Mouse (Mus musculus): Measurements from ENCODE around the gene Myo1a. TPM values are rescaled to one million over a fixed set of nuclear protein-coding genes. Genes with fewer than 3 reads are reported as not detected.

The Myo1a gene
- polyA plus RNA-seq, 1 experiment from 2014 or later, result 15.3 TPM

DNA sequence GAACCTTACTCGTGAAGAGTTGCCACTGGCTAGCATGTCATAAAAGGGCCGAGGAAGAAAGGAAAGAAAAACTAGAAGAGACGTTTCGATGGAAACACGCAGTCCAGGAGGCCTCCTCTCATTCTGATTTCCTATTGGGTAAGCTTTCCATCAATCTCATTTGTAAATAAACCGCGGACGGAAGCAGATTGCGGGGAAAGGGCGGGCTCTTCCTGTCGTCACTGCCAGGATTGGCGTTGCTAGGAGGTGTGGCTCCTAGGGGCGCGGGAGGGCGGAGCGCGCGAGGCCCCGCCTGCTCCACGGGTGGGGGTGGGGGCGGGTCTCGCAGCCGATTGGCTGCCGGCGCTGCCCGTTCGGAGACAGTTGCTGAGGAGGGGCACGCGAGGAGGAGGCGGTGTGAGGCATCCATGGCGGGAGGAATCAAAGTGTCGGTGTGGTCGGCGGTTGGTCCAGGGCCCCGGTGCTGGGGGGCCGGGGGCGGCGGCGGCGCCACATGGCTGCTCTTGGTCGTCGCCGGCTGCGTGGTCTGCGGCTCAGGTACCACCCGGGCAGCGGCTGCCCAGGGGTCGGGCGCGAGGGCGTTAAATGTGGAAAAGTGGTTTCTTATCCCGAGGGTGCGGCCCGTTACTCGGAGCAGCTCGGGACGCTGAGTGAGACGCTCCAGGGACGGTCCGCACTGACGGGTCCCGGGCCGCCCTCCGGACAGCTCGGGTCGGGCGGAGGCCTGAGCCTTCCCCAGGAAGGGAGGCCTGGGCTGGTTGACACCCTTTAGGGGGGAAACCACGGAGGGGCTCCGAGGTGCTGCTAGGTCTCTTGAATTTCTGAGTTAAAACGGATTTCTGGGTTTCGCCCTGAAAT lies 28.1 kb upstream of the Myo1a start:
- peak overlapping the region; percentile 91 for H3K4me2 ChIP-seq
- H3K27me3 ChIP-seq (replicated peaks), result no peaks in the 10 kb centered on the region
- peak overlapping the region; percentile 49 for H3K9ac ChIP-seq
- H3K27ac ChIP-seq, result peak overlapping the region; percentile 78
- under 1% methylated on average over 70 of the region's 71 CpGs for WGBS
- no peaks in the 10 kb centered on the region for H3K9me3 ChIP-seq
- H3K4me3 ChIP-seq (replicated peaks), result peak overlapping the region; percentile 67
- no peaks in the 10 kb centered on the region for H3K36me3 ChIP-seq
- peaks cover 7% of the 10 kb centered on the region; the same call in 1 of the 2 replicates for H3K4me1 ChIP-seq
- peak; percentile 94 for ATAC-seq (ENCODE audit: insufficient read depth, low FRiP score, low read depth)

DNA sequence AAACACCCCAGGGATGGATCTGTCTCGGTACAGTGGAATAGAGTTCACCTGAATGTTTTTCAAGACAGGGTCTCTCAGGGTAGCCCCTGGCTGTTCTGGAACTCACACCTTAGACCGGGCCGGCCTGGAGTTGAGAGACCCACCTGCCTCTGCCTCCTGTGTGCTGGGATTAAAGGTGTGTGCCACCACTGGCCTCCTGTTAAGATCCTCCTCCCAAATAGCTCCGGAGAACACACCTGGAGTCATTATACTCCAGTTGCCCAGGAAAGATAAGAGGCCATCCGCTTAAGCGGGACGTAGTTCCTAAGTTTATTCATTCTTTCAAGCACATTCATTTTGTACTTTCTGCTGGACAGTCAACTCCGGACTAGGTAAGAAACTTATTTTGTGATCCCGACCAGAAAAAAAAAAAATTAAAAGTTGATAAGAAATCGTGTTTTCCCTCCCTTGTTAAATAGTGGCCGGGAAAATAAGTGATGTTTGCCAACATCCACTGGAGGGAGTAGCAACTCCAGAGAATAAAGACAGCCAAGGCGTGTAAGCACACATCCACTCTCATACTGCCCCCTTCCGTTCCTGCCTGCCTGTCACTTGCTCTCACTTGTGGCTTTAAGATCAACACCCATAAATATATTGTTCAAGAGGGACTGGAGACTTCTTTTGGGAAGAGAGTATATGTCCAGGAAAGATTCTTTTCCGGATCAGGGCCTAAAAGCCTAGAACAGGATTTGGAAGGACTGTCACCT lies 27.2 kb upstream of the Myo1a start:
- H3K27ac ChIP-seq, result 0 out of 2 replicates have a peak overlapping the region, but pooled peaks have one; percentile 49
- peak overlapping the region; percentile 91 for H3K4me2 ChIP-seq
- H3K4me3 ChIP-seq (replicated peaks), result peak overlapping the region; percentile 67
- 9% methylated on average over 14 of the region's 14 CpGs for WGBS
- H3K4me1 ChIP-seq, result peaks cover 7% of the 10 kb centered on the region; the same call in 1 of the 2 replicates
- no peaks in the 10 kb centered on the region for H3K9me3 ChIP-seq
- no peaks in the 10 kb centered on the region for H3K36me3 ChIP-seq
- no peak for ATAC-seq (ENCODE audit: insufficient read depth, low FRiP score, low read depth)
- H3K27me3 ChIP-seq (replicated peaks), result no peaks in the 10 kb centered on the region
- H3K9ac ChIP-seq, result peak overlapping the region; percentile 49

DNA sequence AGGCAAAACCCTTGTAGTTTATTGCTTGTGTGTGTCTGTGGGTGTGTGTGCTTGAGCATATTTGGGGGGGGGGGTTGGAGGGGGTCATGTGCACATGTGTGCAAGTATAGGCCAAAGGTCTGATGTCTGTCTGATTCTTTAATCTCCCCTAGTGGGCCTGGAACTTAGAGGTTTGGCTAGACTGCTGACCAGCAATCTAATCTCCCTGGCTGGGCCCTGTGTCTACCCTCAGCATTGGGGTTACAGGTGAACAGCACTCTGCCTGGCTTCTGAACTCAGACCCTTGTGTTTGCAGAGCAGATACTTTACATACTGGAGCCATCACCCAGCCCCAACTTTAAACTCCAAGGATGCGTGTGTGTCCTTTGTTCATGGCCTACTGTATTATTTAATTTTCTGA lies 25.8 kb upstream of the Myo1a start:
- no peaks in the 10 kb centered on the region for H3K36me3 ChIP-seq
- H3K9ac ChIP-seq, result no peak overlapping the region
- no peaks in the 10 kb centered on the region for H3K9me3 ChIP-seq
- no peak for ATAC-seq (ENCODE audit: insufficient read depth, low FRiP score, low read depth)
- WGBS, result 82% methylated on average over 1 of the region's 1 CpGs
- no peak overlapping the region for H3K4me2 ChIP-seq
- H3K27ac ChIP-seq, result no peak overlapping the region
- H3K27me3 ChIP-seq (replicated peaks), result no peaks in the 10 kb centered on the region
- H3K4me1 ChIP-seq, result peaks cover 7% of the 10 kb centered on the region; the same call in 1 of the 2 replicates
- no peak overlapping the region for H3K4me3 ChIP-seq (replicated peaks)

DNA sequence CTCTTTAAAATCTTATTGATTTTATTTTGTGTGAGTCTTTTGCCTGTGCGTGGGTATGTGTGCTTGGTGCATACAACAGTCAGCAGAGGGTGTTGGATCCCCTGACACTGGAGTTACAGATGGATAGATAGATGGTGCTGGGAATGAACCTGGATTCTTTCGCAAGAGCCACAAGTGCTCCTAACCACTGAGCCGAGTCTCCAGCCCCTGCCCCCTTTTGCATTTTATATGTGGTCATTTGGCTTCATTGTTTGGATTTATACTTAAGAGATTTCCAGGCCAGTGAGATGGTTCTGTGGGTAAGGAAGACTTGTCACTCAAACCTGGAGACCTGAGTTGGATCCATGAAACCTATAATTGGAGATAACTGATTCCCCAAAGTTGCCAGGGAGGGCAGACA lies 25.1 kb upstream of the Myo1a start:
- no peaks in the 10 kb centered on the region for H3K36me3 ChIP-seq
- no peak for ATAC-seq (ENCODE audit: insufficient read depth, low FRiP score, low read depth)
- no peak overlapping the region for H3K9ac ChIP-seq
- H3K9me3 ChIP-seq, result no peaks in the 10 kb centered on the region
- no peak overlapping the region for H3K4me3 ChIP-seq (replicated peaks)
- H3K4me2 ChIP-seq, result no peak overlapping the region
- H3K27me3 ChIP-seq (replicated peaks), result no peaks in the 10 kb centered on the region
- no peak overlapping the region for H3K27ac ChIP-seq
- H3K4me1 ChIP-seq, result peaks cover 6% of the 10 kb centered on the region; the same call in 1 of the 2 replicates
- 87% methylated on average over 3 of the region's 3 CpGs for WGBS

DNA sequence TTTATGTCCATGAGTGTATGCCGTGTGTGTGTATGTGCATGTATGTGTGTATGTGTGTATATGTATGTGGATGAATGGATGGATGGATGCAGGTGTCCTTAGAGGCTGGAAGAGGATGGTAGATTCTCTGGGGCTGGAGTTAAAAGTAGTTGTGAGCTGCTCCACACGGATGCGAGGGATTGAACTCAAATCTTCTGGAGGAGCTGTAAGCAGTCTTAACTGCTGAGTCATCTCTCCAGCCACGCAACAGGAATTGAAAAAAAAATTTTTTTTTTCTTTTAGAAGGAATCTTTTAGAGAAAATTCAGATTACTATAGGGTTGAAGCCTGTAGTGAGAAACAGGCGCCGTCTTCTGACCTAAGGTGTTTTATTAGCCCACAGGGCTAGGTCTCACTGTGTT lies 22.1 kb upstream of the Myo1a start:
- H3K9ac ChIP-seq, result no peak overlapping the region
- 81% methylated on average over 6 of the region's 6 CpGs for WGBS
- no peak for ATAC-seq (ENCODE audit: insufficient read depth, low FRiP score, low read depth)

DNA sequence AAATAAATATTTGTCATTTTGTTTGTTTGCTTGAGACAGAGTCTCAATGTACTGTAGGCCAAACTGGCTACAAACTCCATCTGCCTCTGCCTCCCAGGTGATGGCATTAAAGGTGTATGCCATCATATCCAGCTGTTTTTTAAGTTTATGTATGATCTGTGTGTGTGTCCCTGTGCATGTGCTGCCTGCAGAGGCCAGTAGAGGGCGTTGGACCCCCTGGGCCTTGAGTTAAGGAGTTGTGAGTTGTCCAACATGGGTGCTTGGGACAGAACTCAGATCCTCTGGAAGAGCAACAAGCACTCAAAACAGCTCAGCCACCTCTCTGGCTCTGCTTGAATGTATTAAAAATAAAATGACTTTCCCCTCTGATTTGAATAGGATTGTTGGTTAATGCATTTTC lies 13.9 kb upstream of the Myo1a start:
- no peak for ATAC-seq (ENCODE audit: insufficient read depth, low FRiP score, low read depth)
- H3K27me3 ChIP-seq (replicated peaks), result no peaks in the 10 kb centered on the region
- no peak overlapping the region for H3K27ac ChIP-seq
- H3K4me3 ChIP-seq (replicated peaks), result no peak overlapping the region
- H3K9me3 ChIP-seq, result no peaks in the 10 kb centered on the region
- no peaks in the 10 kb centered on the region for H3K4me1 ChIP-seq
- 18% methylated on average over 1 of the region's 1 CpGs for WGBS
- H3K36me3 ChIP-seq, result peaks cover 26% of the 10 kb centered on the region
- H3K4me2 ChIP-seq, result no peak overlapping the region
- no peak overlapping the region for H3K9ac ChIP-seq

More for the DNA sequence above, 22.1 kb upstream of the Myo1a start:
- no peak overlapping the region for H3K27ac ChIP-seq
- H3K9me3 ChIP-seq, result no peaks in the 10 kb centered on the region
- no peak overlapping the region for H3K4me3 ChIP-seq (replicated peaks)
- no peaks in the 10 kb centered on the region for H3K36me3 ChIP-seq
- H3K4me1 ChIP-seq, result no peaks in the 10 kb centered on the region
- H3K27me3 ChIP-seq (replicated peaks), result no peaks in the 10 kb centered on the region
- no peak overlapping the region for H3K4me2 ChIP-seq

DNA sequence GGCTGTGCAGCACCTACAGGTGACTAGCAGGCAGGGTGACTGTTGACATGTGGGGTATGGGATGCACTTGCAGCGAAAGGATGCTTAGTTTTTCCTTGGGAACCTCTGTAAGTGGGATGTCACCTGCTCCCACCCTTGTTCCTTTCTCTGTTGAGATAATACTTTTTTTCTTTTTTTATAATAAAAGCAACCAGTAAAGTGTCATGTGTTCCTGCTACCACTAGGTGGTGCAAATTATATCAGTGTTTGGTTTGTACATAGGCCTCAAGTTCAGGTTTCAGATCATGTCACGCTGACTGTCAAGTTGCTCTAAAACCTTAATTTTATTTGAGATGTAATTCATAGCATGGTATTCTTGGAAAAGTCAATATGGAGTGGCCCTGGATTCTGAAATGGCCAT lies 10.3 kb upstream of the Myo1a start:
- no peaks in the 10 kb centered on the region for H3K4me1 ChIP-seq
- peaks cover 25% of the 10 kb centered on the region for H3K36me3 ChIP-seq
- no peak overlapping the region for H3K27ac ChIP-seq
- H3K4me2 ChIP-seq, result no peak overlapping the region
- no peak overlapping the region for H3K4me3 ChIP-seq (replicated peaks)
- no peaks in the 10 kb centered on the region for H3K9me3 ChIP-seq
- ATAC-seq (ENCODE audit: insufficient read depth, low FRiP score, low read depth), result peak; percentile 22; the same call in 1 of the 2 replicates
- no peak overlapping the region for H3K9ac ChIP-seq
- WGBS, result 44% methylated on average over 2 of the region's 2 CpGs
- no peaks in the 10 kb centered on the region for H3K27me3 ChIP-seq (replicated peaks)

DNA sequence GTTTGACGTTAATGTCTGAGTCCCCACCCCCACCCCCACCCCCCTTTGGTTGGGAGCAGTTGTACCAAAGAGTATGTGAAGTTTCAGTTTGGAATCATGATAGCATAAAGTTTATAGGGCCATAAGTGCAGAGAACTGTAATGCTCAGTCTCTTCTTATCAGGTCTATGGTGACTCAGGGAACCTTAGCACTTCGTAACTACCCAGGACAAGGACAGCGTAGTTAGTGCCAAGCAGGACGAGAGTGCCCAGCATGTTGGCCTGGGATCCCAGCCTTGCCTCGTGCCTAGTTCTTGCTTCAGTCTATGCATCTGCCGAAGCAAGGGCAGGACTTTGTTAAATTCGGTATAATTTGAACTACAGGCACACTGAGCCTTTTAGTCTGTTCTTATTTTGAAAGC lies 9.2 kb upstream of the Myo1a start:
- no peaks in the 10 kb centered on the region for H3K4me1 ChIP-seq
- no peak overlapping the region for H3K4me3 ChIP-seq (replicated peaks)
- no peaks in the 10 kb centered on the region for H3K27me3 ChIP-seq (replicated peaks)
- peaks cover 24% of the 10 kb centered on the region for H3K36me3 ChIP-seq
- 91% methylated on average over 7 of the region's 7 CpGs for WGBS
- H3K27ac ChIP-seq, result no peak overlapping the region
- H3K9ac ChIP-seq, result no peak overlapping the region
- no peak overlapping the region for H3K4me2 ChIP-seq
- no peaks in the 10 kb centered on the region for H3K9me3 ChIP-seq
- ATAC-seq (ENCODE audit: insufficient read depth, low FRiP score, low read depth), result no peak

DNA sequence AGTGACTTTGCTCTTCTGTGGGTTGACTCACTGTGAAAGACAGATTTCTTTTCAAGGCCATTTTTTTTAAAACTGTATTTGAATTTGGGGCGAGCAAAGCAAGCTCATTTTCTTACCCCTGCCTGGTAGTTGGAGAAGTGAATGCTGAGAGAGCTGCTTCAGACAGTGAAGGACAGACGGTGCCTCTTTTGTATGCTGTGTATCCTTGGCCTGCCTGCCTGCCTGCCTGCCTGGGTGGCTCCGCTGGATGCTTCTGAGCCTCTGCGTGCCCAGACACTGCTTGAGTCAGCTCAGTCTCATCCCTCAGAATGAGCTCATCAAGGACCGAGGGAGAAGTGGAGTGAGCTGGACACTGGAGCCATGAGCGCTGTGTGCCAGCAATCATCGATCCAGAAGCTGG lies 6.0 kb upstream of the Myo1a start:
- H3K27ac ChIP-seq, result no peak overlapping the region
- H3K4me2 ChIP-seq, result no peak overlapping the region
- no peaks in the 10 kb centered on the region for H3K9me3 ChIP-seq
- no peak overlapping the region for H3K4me3 ChIP-seq (replicated peaks)
- no peaks in the 10 kb centered on the region for H3K4me1 ChIP-seq
- H3K27me3 ChIP-seq (replicated peaks), result no peaks in the 10 kb centered on the region
- H3K36me3 ChIP-seq, result peaks cover 13% of the 10 kb centered on the region; the same call in 1 of the 2 replicates
- no peak for ATAC-seq (ENCODE audit: insufficient read depth, low FRiP score, low read depth)
- H3K9ac ChIP-seq, result no peak overlapping the region
- WGBS, result 92% methylated on average over 7 of the region's 7 CpGs

DNA sequence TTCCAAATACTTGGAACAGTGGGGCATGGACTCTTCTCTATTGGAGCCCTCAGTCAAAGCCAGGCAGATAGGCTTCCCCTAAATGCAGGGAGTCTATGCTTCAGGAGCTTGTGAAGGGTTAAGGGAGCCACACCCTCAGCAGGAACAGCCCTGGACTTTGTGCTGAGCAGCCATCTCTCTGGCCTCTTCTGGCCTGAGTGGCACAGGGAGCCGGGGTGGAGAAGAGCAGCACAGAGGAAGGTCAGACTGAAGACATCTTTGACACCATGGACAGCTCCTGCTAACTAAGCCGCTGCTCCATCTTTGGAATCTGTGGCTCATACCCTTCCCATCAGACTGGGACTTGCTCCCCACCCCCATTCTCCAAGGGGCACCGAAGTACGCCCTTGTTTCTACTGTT lies 1.7 kb upstream of the Myo1a start:
- no peak overlapping the region; the same call in 1 of the 2 replicates for H3K4me2 ChIP-seq
- 0 out of 2 replicates have a peak, but pooled peaks cover 3% of the 10 kb centered on the region for H3K4me1 ChIP-seq
- ATAC-seq (ENCODE audit: insufficient read depth, low FRiP score, low read depth), result no peak
- peak overlapping the region; percentile 9; the same call in 1 of the 2 replicates for H3K4me3 ChIP-seq (replicated peaks)
- H3K36me3 ChIP-seq, result no peaks in the 10 kb centered on the region
- H3K27me3 ChIP-seq (replicated peaks), result no peaks in the 10 kb centered on the region
- H3K9me3 ChIP-seq, result no peaks in the 10 kb centered on the region
- WGBS, result 30% methylated on average over 4 of the region's 4 CpGs
- H3K9ac ChIP-seq, result no peak overlapping the region
- H3K27ac ChIP-seq, result no peak overlapping the region

DNA sequence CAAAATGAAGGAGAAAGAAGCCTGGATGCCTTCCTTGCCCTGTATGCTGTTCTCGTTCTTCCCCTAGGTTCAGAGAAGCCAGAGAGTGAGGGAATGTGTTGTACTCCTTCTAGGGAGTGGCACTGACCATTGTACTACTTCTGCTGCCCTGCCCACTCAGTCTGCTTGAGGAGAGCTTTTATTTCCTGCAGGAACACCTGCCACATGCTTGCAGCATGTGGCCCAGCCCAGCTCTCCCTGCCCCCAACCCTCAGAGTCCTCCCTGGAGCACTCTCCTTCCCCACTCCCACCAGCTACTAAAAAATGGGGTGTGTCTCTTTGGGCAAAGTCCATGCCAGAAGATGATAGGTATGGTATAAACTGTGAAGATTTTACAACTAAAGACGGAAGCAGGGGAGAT lies 677 bp upstream of the Myo1a start:
- H3K4me1 ChIP-seq, result 0 out of 2 replicates have a peak, but pooled peaks cover 3% of the 10 kb centered on the region
- no peaks in the 10 kb centered on the region for H3K36me3 ChIP-seq
- 35% methylated on average over 2 of the region's 2 CpGs for WGBS
- peak overlapping the region; percentile 9; the same call in 1 of the 2 replicates for H3K4me3 ChIP-seq (replicated peaks)
- no peaks in the 10 kb centered on the region for H3K9me3 ChIP-seq
- H3K9ac ChIP-seq, result no peak overlapping the region
- peak overlapping the region; percentile 44; the same call in 1 of the 2 replicates for H3K27ac ChIP-seq
- peak overlapping the region; percentile 29; the same call in 1 of the 2 replicates for H3K4me2 ChIP-seq
- H3K27me3 ChIP-seq (replicated peaks), result no peaks in the 10 kb centered on the region
- peak; percentile 74 for ATAC-seq (ENCODE audit: insufficient read depth, low FRiP score, low read depth)

DNA sequence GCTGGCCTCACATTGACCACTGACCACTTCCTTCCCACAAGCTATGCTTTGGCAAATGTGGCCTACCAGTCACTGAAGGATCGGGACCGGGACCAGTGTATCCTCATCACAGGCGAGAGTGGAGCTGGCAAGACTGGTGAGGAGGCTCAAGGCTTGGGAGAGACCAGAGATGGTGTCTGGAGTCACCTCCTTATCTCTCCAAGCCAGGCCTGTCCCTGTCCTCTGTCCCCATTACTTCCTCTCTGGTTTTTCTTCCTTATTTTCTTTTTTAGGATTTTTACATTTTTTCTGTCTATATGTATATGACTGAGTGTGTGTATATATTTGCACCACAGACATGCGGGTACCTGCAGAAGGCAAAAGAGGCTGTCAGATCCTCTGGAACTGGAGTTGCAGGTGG lies 813 bp downstream of the Myo1a start:
- ATAC-seq (ENCODE audit: insufficient read depth, low FRiP score, low read depth), result no peak
- no peaks in the 10 kb centered on the region for H3K27me3 ChIP-seq (replicated peaks)
- H3K4me2 ChIP-seq, result no peak overlapping the region
- H3K4me1 ChIP-seq, result 0 out of 2 replicates have a peak, but pooled peaks cover 3% of the 10 kb centered on the region
- no peak overlapping the region for H3K27ac ChIP-seq
- no peak overlapping the region for H3K9ac ChIP-seq
- H3K9me3 ChIP-seq, result no peaks in the 10 kb centered on the region
- 87% methylated on average over 4 of the region's 4 CpGs for WGBS
- no peak overlapping the region for H3K4me3 ChIP-seq (replicated peaks)
- H3K36me3 ChIP-seq, result no peaks in the 10 kb centered on the region
